Mouse (Mus musculus) c-Kit-positive CD71-negative TER-119-negative erythroid progenitor cells, embryonic 14.5 days (primary cell): Measurements from ENCODE around the gene 9530077C05Rik.
"Not testable (repeated sequence)": the region's sequence is repeated elsewhere in the genome, so short reads cannot be mapped to it uniquely, and the experiment has no call there.

Experiments
- DNase-seq: peaks from one replicate; pipeline ENCODE4 v3.0.0-alpha.2; 2013; ENCODE audit warnings: low read depth

The 9530077C05Rik gene

GRCm38 (mm10) chr9:22411002-22411857, at the start of gene 9530077C05Rik:
9530077C05Rik (plus strand) TSS chr9:22411513.
- peak; percentile 94 for DNase-seq

GRCm38 (mm10) chr9:22366221-22366620, 45.1 kb upstream of the 9530077C05Rik start:
- no peak for DNase-seq

- no peak for DNase-seq
Observed at GRCm38 (mm10) chr9:22366621-22367020, 44.7 kb upstream of the 9530077C05Rik start.

GRCm38 (mm10) chr9:22368030-22368429, 43.3 kb upstream of the 9530077C05Rik start:
- no peak for DNase-seq

- DNase-seq: no peak
Observed at GRCm38 (mm10) chr9:22372760-22373159, 38.6 kb upstream of the 9530077C05Rik start.

GRCm38 (mm10) chr9:22376086-22376485, 35.2 kb upstream of the 9530077C05Rik start:
- no peak for DNase-seq

- DNase-seq: no peak
Observed at GRCm38 (mm10) chr9:22385890-22386289, 25.4 kb upstream of the 9530077C05Rik start.

GRCm38 (mm10) chr9:22387901-22388300, 23.4 kb upstream of the 9530077C05Rik start:
- DNase-seq: no peak

GRCm38 (mm10) chr9:22388401-22388980, 22.8 kb upstream of the 9530077C05Rik start:
- no peak for DNase-seq

GRCm38 (mm10) chr9:22389021-22389476, 22.3 kb upstream of the 9530077C05Rik start, which contains the start of gene Anln:
Anln (minus strand) TSS chr9:22389188.
- peak; percentile 80 for DNase-seq

GRCm38 (mm10) chr9:22389736-22390245, 21.5 kb upstream of the 9530077C05Rik start:
- no peak for DNase-seq

GRCm38 (mm10) chr9:22390390-22390789, 20.9 kb upstream of the 9530077C05Rik start:
- DNase-seq: no peak

GRCm38 (mm10) chr9:22394725-22395124, 16.6 kb upstream of the 9530077C05Rik start:
- DNase-seq: no peak

- no peak for DNase-seq
Observed at GRCm38 (mm10) chr9:22399021-22399420, 12.3 kb upstream of the 9530077C05Rik start.

GRCm38 (mm10) chr9:22402001-22402400, 9.3 kb upstream of the 9530077C05Rik start:
- no peak for DNase-seq

GRCm38 (mm10) chr9:22402976-22403375, 8.3 kb upstream of the 9530077C05Rik start:
- no peak for DNase-seq

GRCm38 (mm10) chr9:22403501-22403900, 7.8 kb upstream of the 9530077C05Rik start:
- not testable (repeated sequence) for DNase-seq

GRCm38 (mm10) chr9:22405414-22405813, 5.9 kb upstream of the 9530077C05Rik start:
- no peak for DNase-seq

GRCm38 (mm10) chr9:22407633-22408032, 3.7 kb upstream of the 9530077C05Rik start:
- not testable (repeated sequence) for DNase-seq

- DNase-seq: not testable (repeated sequence)
Observed at GRCm38 (mm10) chr9:22408344-22408743, 3.0 kb upstream of the 9530077C05Rik start.

- DNase-seq: no peak
Observed at GRCm38 (mm10) chr9:22409501-22409900, 1.8 kb upstream of the 9530077C05Rik start.

- DNase-seq: no peak
Observed at GRCm38 (mm10) chr9:22416187-22416586, 4.9 kb downstream of the 9530077C05Rik start.

- DNase-seq: no peak
Observed at GRCm38 (mm10) chr9:22417547-22417946, 6.2 kb downstream of the 9530077C05Rik start.
